Mouse (Mus musculus) kidney, postnatal 4 days (tissue): ENCODE data around the gene Ano6.

ENCODE experiments used
- DNase-seq, 2 experiments: peaks; one replicate each; pipeline ENCODE4 v3.0.0; 2021; ENCODE audit warnings: mixed read lengths in 2 of 2

Ano6 gene

GRCm38 (mm10) chr15:95856684-95857595 lies 66.3 kb downstream of the Ano6 start:
- DNase-seq = no peak

DNA sequence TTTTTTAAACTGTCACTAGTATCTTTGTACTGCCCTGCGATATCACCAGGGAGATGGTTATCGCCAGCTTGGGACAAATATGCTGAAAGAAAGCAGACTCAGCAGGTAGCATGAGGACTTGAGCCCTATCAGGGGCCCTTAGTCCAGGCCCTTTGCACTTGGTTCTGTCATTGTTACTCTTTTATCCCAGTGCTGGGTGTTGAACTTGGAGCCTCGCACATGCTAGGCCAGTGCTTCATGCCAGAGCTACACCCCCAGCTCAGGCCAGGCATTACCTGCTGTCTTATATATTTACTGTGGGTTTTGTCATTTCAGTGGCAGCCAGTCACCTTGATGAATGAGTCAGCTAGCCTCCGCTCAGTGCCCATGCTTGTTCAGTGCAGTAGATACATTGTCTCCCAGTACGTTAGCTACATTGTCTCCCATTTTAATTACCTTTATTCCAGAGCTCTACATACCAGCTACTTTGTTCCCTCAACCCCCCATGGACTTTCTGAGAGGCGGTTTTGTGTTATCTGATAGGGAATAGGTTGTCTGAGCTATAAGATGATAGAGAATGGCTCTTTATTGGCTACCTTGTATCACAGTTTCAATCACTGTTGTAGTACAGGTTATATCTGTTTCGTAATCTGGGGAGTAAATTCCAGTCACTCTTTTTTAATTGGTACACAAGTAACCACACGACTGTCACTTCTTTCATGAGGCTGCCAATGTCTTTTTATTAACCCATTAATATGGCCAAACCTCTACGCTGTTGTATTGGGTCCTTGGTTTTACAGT lies 68.4 kb downstream of the Ano6 start:
- no peak for DNase-seq

GRCm38 (mm10) chr15:95863865-95864660 lies 73.4 kb downstream of the Ano6 start:
- DNase-seq = no peak

- DNase-seq = no peak
Observed at GRCm38 (mm10) chr15:95865311-95866100, 74.9 kb downstream of the Ano6 start.

DNA sequence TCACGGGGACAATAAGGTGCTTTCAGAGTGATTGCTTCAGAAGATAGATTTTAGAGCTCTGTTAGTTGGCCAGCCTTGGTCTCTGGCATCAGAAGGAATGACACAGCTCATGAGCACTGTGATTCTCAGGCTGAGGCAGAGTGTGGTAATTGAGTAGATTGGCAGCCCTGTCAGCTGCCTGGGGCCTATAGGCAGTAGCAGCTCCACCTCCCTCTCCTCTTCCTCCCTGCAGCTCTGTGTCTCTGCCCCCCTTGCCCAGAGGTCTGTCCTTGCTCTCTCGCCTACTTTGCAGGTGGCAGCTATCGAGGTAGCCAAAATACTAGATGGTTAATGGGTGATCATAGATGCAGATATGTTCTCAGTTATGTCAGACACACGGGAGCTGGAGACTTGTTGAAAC lies 77.5 kb downstream of the Ano6 start:
- no peak for DNase-seq

DNA sequence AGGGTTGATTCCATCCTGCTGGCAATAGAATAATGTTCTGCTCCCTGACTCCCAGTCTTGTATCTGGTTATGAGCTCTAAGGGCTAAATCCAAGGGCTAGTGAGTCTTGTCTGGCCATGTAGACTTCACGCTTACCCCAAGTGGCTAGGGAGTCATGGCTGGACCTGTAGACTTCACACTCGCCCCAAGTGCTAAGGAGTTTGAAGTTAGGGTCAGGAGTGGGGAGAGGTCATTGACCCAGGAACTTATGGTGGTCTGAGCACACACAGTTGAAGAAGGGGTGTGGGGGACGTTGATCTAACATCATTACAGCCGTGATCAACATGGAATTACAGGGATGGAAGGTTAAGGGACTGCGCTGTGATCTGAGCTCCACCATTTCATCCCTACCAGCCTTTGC lies 79.0 kb downstream of the Ano6 start:
- DNase-seq = no peak

DNA sequence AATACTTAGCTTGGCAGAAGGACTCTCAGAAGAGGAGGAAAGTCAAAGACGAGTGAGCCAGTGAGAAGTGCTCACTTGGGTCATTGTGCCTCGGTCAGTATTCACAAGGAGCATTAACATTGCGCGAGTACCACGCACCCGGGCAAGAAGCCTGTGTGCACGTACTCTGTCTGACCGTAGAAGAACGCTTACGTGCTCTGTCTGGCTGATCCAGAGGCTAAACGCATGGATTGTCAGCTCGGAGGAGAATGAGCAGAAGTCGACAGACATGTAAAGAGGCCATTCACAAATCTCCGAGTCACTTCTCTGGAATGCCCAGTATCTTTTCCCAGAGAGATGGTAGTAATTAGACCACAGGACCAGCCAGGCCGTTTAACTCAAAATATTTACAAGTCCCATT lies 81.0 kb downstream of the Ano6 start:
- DNase-seq = no peak

GRCm38 (mm10) chr15:95872447-95872846 lies 81.8 kb downstream of the Ano6 start:
- DNase-seq = no peak

- no peak for DNase-seq
Observed at GRCm38 (mm10) chr15:95873276-95873675, 82.6 kb downstream of the Ano6 start.

- DNase-seq = no peak
Observed at GRCm38 (mm10) chr15:95874216-95874615, 83.6 kb downstream of the Ano6 start.

DNA sequence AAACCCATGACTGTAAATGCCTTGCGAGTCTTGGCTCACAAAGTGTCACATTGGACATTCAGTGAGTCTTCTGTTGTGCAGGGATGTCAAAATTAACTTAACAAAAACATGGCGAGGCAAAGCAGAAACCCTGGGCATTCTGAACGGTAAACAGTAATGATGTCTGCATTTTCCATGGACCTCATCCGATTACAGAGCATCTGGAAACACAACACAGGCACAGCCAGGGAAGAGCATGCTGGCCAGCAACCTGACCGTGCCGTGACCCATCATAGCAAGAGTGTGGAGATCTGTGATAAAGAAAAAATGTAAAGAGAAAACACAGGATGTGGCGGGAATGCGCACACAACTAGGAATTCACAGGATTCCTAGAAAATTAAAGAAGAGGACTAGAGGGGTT lies 84.1 kb downstream of the Ano6 start:
- DNase-seq = no peak

- no peak for DNase-seq
Observed at GRCm38 (mm10) chr15:95875898-95876297, 85.3 kb downstream of the Ano6 start.

- peak in 1 of 2 experiments; percentile 45 for DNase-seq
Observed at GRCm38 (mm10) chr15:95880616-95881151, 90.0 kb downstream of the Ano6 start.

DNA sequence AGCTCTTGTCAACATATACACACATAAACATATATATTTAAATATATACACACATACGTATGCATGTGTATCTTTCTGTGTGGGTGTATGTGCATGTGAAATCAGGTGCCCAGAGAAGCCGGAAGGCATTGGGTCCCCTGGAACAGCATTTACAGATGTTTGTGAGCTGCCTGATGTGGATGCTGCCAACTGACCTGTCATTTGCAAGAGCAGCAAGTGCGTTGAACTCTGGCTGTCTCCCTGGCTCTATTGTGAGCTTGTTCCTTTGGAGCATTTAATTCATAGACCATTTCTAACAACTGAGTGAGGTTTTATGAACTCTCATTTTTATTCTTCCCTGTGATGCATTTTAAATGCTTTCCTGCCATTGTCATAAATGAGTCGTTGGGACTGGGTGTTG lies 91.8 kb downstream of the Ano6 start:
- DNase-seq = no peak

- no peak for DNase-seq
Observed at GRCm38 (mm10) chr15:95883559-95883958, 92.9 kb downstream of the Ano6 start.

- DNase-seq = no peak
Observed at GRCm38 (mm10) chr15:95884658-95885620, 94.3 kb downstream of the Ano6 start.

DNA sequence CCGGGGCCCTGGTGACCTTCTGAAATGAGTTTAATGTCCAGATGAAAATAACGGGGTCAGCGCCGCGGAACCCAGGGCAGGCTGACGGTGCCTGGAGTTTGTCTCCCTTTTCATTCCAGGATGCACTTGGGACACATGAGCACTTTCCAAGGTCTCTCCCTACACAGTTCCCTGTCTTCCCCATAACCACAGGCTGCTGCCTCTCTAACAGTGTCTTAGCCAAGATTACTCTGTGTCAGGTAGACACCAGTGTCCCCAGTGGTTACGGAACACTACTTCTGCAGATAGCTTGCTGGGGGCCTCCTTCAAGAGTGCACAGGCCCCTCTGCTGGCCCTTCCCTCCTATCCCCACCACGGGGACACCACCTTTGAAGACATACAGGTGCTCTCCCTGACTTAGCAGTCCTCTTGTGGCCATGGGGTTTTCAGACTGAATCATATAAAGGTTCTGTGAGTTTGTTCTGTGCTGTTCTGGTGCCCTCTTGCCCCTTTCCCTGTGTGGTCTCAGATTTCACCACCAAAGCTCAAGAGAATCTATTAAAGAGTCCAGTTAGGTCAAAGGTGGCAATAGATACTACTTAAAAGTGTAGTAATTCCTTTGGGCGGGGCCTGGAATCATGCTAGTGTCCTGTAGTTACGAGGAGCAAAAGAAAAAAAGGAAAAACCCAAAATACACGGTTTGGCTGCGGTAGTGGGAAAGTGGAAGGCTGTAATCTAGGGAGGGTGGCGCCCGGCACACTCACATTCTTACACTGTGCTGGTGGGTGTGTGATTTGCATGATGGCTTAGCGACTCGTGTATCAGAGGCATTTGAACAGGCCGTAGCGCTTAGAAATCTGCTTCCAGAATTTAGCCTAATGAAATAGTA lies 95.5 kb downstream of the Ano6 start:
- no peak for DNase-seq

DNA sequence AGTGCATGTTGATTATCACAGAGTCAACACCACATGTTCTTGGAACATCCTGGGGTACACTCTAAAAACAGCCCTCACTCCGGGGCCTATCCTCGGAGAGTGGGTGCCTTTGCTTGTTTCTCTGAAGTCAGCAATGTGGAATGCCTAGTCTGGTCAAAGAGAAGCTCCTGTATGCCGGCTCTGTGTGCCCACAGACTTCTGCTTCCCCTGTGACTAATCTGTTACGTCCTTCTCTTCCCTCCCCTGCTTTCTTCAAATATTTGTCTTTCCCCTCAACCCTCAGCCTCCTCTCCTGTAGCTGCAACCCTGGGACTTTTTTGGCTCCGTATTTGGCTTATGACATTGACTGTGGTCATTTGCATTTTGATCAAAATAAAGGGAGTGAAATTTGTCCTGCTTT lies 96.7 kb downstream of the Ano6 start:
- DNase-seq = no peak

- no peak for DNase-seq
Observed at GRCm38 (mm10) chr15:95888556-95888955, 97.9 kb downstream of the Ano6 start.

- no peak for DNase-seq
Observed at GRCm38 (mm10) chr15:95890368-95890767, 99.7 kb downstream of the Ano6 start.
